Mouse (Mus musculus) CH12.LX (cell line): ENCODE measurements around the gene Naip6. TPM values are rescaled to one million over a fixed set of nuclear protein-coding genes. Genes with fewer than 3 reads are reported as not detected.
"Not testable (repeated sequence)": the region's sequence is repeated elsewhere in the genome, so short reads cannot be mapped to it uniquely, and the experiment has no call there.

Experiments
- DNase-seq: peaks from one replicate; pipeline ENCODE4 v3.0.0-alpha.2; 2013; ENCODE audit errors: extremely low read depth
- H3K27ac ChIP-seq: 2 replicates; pipeline ENCODE4 v1.5.1; 2012; ENCODE audit warnings: low read depth, mild to moderate bottlenecking, control low read depth, moderate library complexity; ENCODE audit not compliant: insufficient read depth
- H3K27me3 ChIP-seq: replicated peaks from 2 replicates; pipeline ENCODE3; 2012; ENCODE audit warnings: inconsistent platforms
- H3K36me3 ChIP-seq, 2 experiments: replicated peaks in 1 of 2; 2 replicates each; pipeline versions ENCODE3 to v1.6.1; 2012; ENCODE audit warnings: inconsistent platforms in 1 of 2, low read length in 1 of 2, mild to moderate bottlenecking in 1 of 2, mixed read lengths in 1 of 2, moderate library complexity in 1 of 2; ENCODE audit not compliant: control insufficient read depth in 1 of 2, insufficient read depth in 1 of 2
- H3K4me1 ChIP-seq, 2 experiments: 2 replicates each; pipeline ENCODE4 v1.6.1; 2012; ENCODE audit warnings: inconsistent platforms in 1 of 2, moderate library complexity in 1 of 2; ENCODE audit not compliant: insufficient read depth in 2 of 2, control insufficient read depth in 1 of 2
- H3K4me2 ChIP-seq: 2 replicates; pipeline ENCODE4 v1.6.1; 2012; ENCODE audit warnings: low read depth, mild to moderate bottlenecking, control low read depth; ENCODE audit not compliant: poor library complexity, insufficient read depth, severe bottlenecking
- H3K4me3 ChIP-seq, 3 experiments: fragments of 150-350 bp in 1 of 3; sonication (generic) in 1 of 3; replicated peaks in 1 of 3; 2 replicates each; pipeline versions ENCODE3 to v1.5.1; 2011 to 2012; ENCODE audit warnings: low read depth in 2 of 3, low read length in 2 of 3, mild to moderate bottlenecking in 2 of 3, moderate library complexity in 2 of 3, control low read depth in 1 of 3, improper control_type of control experiment in 1 of 3, inconsistent platforms in 1 of 3, mixed read lengths in 1 of 3; ENCODE audit not compliant: poor library complexity in 1 of 3
- H3K79me2 ChIP-seq: replicated peaks from 2 replicates; pipeline ENCODE4 v1.6.1; 2012; ENCODE audit warnings: mild to moderate bottlenecking, moderate library complexity; ENCODE audit not compliant: control insufficient read depth, poor library complexity, insufficient read depth, severe bottlenecking; ENCODE audit errors: extremely low read depth
- H3K9ac ChIP-seq: 2 replicates; pipeline ENCODE4 v1.6.1; 2012; ENCODE audit warnings: low read depth, mild to moderate bottlenecking, control low read depth, moderate library complexity; ENCODE audit not compliant: insufficient read depth
- H3K9me3 ChIP-seq: replicated peaks from 2 replicates; pipeline ENCODE3; 2012; ENCODE audit warnings: low read length, inconsistent platforms, mixed read lengths
- CTCF ChIP-seq, 2 experiments: IDR thresholded peaks in 1 of 2; conservative IDR thresholded peaks in 1 of 2; 2 replicates each; pipeline ENCODE4 v1.5.1; 2011 to 2012; ENCODE audit warnings: low read depth in 2 of 2, low read length in 2 of 2, improper control_type of control experiment in 1 of 2, inconsistent platforms in 1 of 2, mild to moderate bottlenecking in 1 of 2, moderate library complexity in 1 of 2
- ELF1 ChIP-seq: IDR thresholded peaks from 2 replicates; pipeline ENCODE4 v1.6.1; 2014; ENCODE audit warnings: low read depth, mild to moderate bottlenecking, inconsistent platforms, low read length, improper control_type of control experiment
- HCFC1 ChIP-seq: IDR thresholded peaks from 2 replicates; pipeline ENCODE4 v1.6.1; 2012; ENCODE audit warnings: low read depth, mild to moderate bottlenecking, inconsistent platforms, low read length, improper control_type of control experiment
- NELFE ChIP-seq: IDR thresholded peaks from 2 replicates; pipeline ENCODE4 v1.6.1; 2011; ENCODE audit warnings: low read depth, low read length, improper control_type of control experiment
- POLR2A ChIP-seq: IDR thresholded peaks from 2 replicates; pipeline ENCODE4 v1.6.1; 2011; ENCODE audit warnings: low read depth, mild to moderate bottlenecking, improper control_type of control experiment, low read length
- RAD21 ChIP-seq: IDR thresholded peaks from 2 replicates; pipeline ENCODE4 v1.6.1; 2011; ENCODE audit warnings: low read depth, mild to moderate bottlenecking, low read length, improper control_type of control experiment, moderate library complexity
- SIN3A ChIP-seq: IDR thresholded peaks from 2 replicates; pipeline ENCODE4 v1.6.1; 2012; ENCODE audit warnings: low read length, improper control_type of control experiment, inconsistent platforms
- TBP ChIP-seq: conservative IDR thresholded peaks from 2 replicates; pipeline ENCODE4 v1.6.1; 2011; ENCODE audit warnings: low read depth, low read length, improper control_type of control experiment
- dilution Hi-C: fragments of 300-500 bp; cut with MboI; formaldehyde crosslinking; loops from 2 replicates; pipeline ENCODE4 v1.14.3; 2020; ENCODE audit warnings: low sequenced_read_pairs; ENCODE audit not compliant: extremely low pct_unique_long_range_greater_than_20kb, extremely low pct_ligation_motif_present
- in situ Hi-C: fragments of 300-500 bp; cut with MboI; formaldehyde crosslinking; loops from 3 replicates; pipeline ENCODE4 v1.14.3; 2019; ENCODE audit warnings: low sequenced_read_pairs, low pct_ligation_motif_present, low pct_unique_long_range_greater_than_20kb, mixed read lengths
- polyA plus RNA-seq: library from polyadenylated mRNA; unstranded; fragments of >175 nt; gene quantifications from 2 replicates; pipeline ENCODE4 v1.2.1, GENCODE M21; 2012; ENCODE audit warnings: low read depth; ENCODE audit not compliant: insufficient read length
- total RNA-seq, 2 experiments: library from RNA; depleted of rRNA; stranded (reverse); fragments of 300-350 nt in 1 of 2; fragments of >200 nt in 1 of 2; gene quantifications; 2 replicates each; pipeline ENCODE4 v1.2.3; 2012 to 2014

Naip6 gene
- total and polyA plus RNA-seq, 3 experiments = 3.0 to 7.9 (median 3.4) TPM

GRCm38 (mm10) chr13:100255925-100256324 lies 61.5 kb downstream of the Naip6 start:
- H3K4me2 ChIP-seq, H3K9ac ChIP-seq, H3K4me3 ChIP-seq, H3K4me1 ChIP-seq, H3K27ac ChIP-seq, dilution Hi-C loops, in situ Hi-C loops, H3K9me3 ChIP-seq, H3K79me2 ChIP-seq, H3K27me3 ChIP-seq, DNase-seq, H3K36me3 ChIP-seq: not testable (repeated sequence)

GRCm38 (mm10) chr13:100251897-100252296 lies 65.6 kb downstream of the Naip6 start:
- H3K4me2 ChIP-seq, H3K9ac ChIP-seq, H3K9me3 ChIP-seq, in situ Hi-C loops, H3K27me3 ChIP-seq, dilution Hi-C loops, H3K4me3 ChIP-seq, DNase-seq, H3K27ac ChIP-seq, H3K4me1 ChIP-seq, H3K36me3 ChIP-seq, H3K79me2 ChIP-seq: not testable (repeated sequence)

- peak; percentile 54 for DNase-seq
- peak overlapping the region; percentile 10 for H3K9ac ChIP-seq
- not testable (repeated sequence) for H3K27ac ChIP-seq
- TF ChIP-seq ELF1 (peak; percentile 85), RAD21 (peak; percentile 1; the same call in 1 of the 2 replicates), HCFC1 (0 out of 2 replicates have a peak, but pooled peaks have one; percentile 21), CTCF (conservative IDR thresholded peaks at IDR 0.05 in 1 of 2, IDR thresholded peaks at IDR 0.05 in 1 of 2; ENCODE audit: low read depth in 2 of 2, low read length in 2 of 2) (peak in 1 of 2 experiments; percentile 33; a peak in 2 of 4 replicates), SIN3A (peak; percentile 50; the same call in 1 of the 2 replicates), TBP (0 out of 2 replicates have a peak, but pooled peaks have one; percentile 38), POLR2A (peak; percentile 67), NELFE (0 out of 2 replicates have a peak, but pooled peaks have one; percentile 35)
- TF ChIP-seq, all 38 proteins: peak for 8; not testable (repeated sequence) for 30
- dilution Hi-C loops, H3K79me2 ChIP-seq, H3K9me3 ChIP-seq, in situ Hi-C loops, H3K27me3 ChIP-seq, H3K36me3 ChIP-seq: not testable (repeated sequence)
- Histone ChIP-seq H3K4me3 (peak overlapping the region; percentile 28 to 60 (median 52)), H3K4me1 (peaks cover 7 to 16% of the 10 kb centered on the region in 2 experiments; a peak in 3 of 4 replicates), H3K4me2 (peak overlapping the region; percentile 4; the same call in 1 of the 2 replicates)
Observed at GRCm38 (mm10) chr13:100246896-100247519, 70.5 kb downstream of the Naip6 start.

GRCm38 (mm10) chr13:100246223-100246622 lies 71.3 kb downstream of the Naip6 start, which contains the start of gene Naip5:
Naip5 (minus strand) TSS chr13:100246323.
- H3K36me3 ChIP-seq, H3K27me3 ChIP-seq, H3K9me3 ChIP-seq, dilution Hi-C loops, H3K27ac ChIP-seq, DNase-seq, H3K79me2 ChIP-seq, in situ Hi-C loops: not testable (repeated sequence)
- peak within 1 kb of the TSS; percentile 19 for H3K4me2 ChIP-seq
- peak within 1 kb of the TSS; percentile 28 to 60 (median 52) for H3K4me3 ChIP-seq
- peaks cover 7 to 16% of the 10 kb centered on the region in 2 experiments; a peak in 3 of 4 replicates for H3K4me1 ChIP-seq
- peak within 1 kb of the TSS; percentile 10 for H3K9ac ChIP-seq
